Mouse (Mus musculus) neural tube, embryonic 11.5 days (tissue): ENCODE results near the gene 1600002K03Rik. TPM values are rescaled to one million over a fixed set of nuclear protein-coding genes. Genes with fewer than 3 reads are reported as not detected.

Experiments
- ATAC-seq: fragments of 200-750 bp; cut with Nextera tagmentation; 2 replicates; pipeline ENCODE4 v1.8.0; 2017; ENCODE audit warnings: moderate number of reproducible peaks, mild to moderate bottlenecking, moderate TSS enrichment, moderate library complexity; ENCODE audit not compliant: insufficient read depth, low FRiP score, low TSS enrichment
- DNase-seq: peaks from one replicate; pipeline ENCODE4 v3.0.0-alpha.2; 2015; ENCODE audit warnings: low spot score
- H3K27ac ChIP-seq: fragments of 300-500 bp; sonication (generic); 2 replicates; pipeline ENCODE4 v1.5.1; 2014; ENCODE audit warnings: low read depth, mild to moderate bottlenecking, low read length
- H3K27me3 ChIP-seq: fragments of 300-500 bp; sonication (generic); 2 replicates; pipeline ENCODE4 v1.6.1; 2014; ENCODE audit warnings: mild to moderate bottlenecking, low read length, mixed read lengths; ENCODE audit not compliant: control insufficient read depth, insufficient read depth
- H3K36me3 ChIP-seq: fragments of 300-500 bp; sonication (generic); 2 replicates; pipeline ENCODE4 v1.6.1; 2014; ENCODE audit warnings: mild to moderate bottlenecking, low read length, moderate library complexity, mixed read lengths; ENCODE audit not compliant: control insufficient read depth, insufficient read depth
- H3K4me1 ChIP-seq: fragments of 300-500 bp; sonication (generic); 2 replicates; pipeline ENCODE4 v1.6.1; 2014; ENCODE audit warnings: low read length, mixed read lengths; ENCODE audit not compliant: control insufficient read depth, insufficient read depth
- H3K4me2 ChIP-seq: fragments of 300-500 bp; sonication (generic); 2 replicates; pipeline ENCODE4 v1.6.1; 2014; ENCODE audit warnings: low read depth, mild to moderate bottlenecking, moderate library complexity
- H3K4me3 ChIP-seq: fragments of 300-500 bp; sonication (generic); 2 replicates; pipeline ENCODE4 v1.5.1; 2014; ENCODE audit warnings: low read depth, low read length
- H3K9ac ChIP-seq: fragments of 300-500 bp; sonication (generic); 2 replicates; pipeline ENCODE4 v1.6.1; 2014; ENCODE audit warnings: mild to moderate bottlenecking, low read length
- H3K9me3 ChIP-seq: fragments of 300-500 bp; sonication (generic); 2 replicates; pipeline ENCODE4 v1.6.1; 2016; ENCODE audit warnings: low read length; ENCODE audit not compliant: control insufficient read depth
- WGBS: fragments of 180-500 bp; shearing (Covaris S2); extraction: QIAGEN DNeasy Blood & Tissue Kit; methylation state at CpG from one replicate; pipeline ENCODE4 v1.1.7; 2014; 5-methylcytosine and 5-hydroxymethylcytosine counted together
- polyA plus RNA-seq: library from polyadenylated mRNA; unstranded; fragments of >200 nt; fragmentation: Nextera tagmentation; extraction: Ambion mirVana; gene quantifications from 2 replicates; pipeline ENCODE4 v1.2.1, GENCODE M21; 2014

1600002K03Rik gene
- polyA plus RNA-seq, 1 experiment from 2014 or later: 10.8 TPM

DNA sequence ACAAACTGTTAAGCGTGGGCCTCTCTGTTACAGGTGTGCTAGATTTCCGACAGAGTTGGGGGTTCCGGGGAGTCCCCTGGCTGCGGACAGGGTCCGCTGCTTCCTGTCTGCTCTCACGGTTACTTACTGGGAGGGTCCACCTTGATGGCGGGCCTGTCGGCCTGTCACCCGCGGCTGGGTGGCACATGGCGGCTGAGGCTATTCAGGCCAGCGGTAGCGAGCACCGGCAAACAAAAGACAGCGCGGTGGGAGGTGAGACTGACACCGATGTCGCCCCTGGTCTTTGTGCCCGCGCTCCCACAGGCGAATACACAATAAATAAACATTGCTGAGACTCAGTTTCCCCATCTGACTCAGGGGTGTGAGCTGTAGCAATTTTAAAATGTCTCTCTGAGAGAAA is 17.3 kb downstream of the 1600002K03Rik start:
- H3K4me1 ChIP-seq: peaks cover 7% of the 10 kb centered on the region; the same call in 1 of the 2 replicates

DNA sequence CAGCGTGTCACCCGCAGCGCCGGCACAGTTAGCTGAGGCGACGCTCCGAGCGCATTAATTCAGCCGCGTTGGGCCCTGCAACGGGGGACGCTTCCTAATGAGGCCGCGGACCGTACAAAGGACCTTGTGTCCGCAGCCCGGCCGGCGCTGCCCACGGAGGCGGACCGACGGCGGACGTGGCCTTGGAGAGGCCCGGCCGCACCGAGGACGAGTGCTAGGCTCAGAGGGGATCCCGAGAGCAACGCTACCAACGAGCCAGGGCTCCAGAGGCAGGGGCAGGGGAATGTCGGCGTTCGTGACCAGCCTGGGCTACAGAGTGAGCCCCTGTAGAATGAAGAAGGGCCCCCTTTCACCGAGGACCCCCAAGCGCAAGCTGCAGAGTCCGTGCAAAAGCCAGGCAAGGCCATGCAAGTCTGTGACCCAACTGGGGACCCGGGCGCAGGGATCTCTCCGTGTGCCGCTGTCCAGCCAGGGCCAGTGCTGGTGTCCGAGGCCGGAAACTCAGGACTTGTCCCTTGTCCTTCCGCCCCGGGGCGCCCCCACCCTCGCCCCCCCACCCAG is 17.8 kb downstream of the 1600002K03Rik start:
- peak overlapping the region; percentile 41 for H3K4me3 ChIP-seq
- H3K4me1 ChIP-seq: peaks cover 7% of the 10 kb centered on the region; the same call in 1 of the 2 replicates
- peak overlapping the region; percentile 60 for H3K4me2 ChIP-seq
- DNase-seq: peak; percentile 79
- no peaks in the 10 kb centered on the region for H3K9me3 ChIP-seq
- ATAC-seq: peak; percentile 58
- H3K27ac ChIP-seq: peak overlapping the region; percentile 69
- peaks cover 2% of the 10 kb centered on the region; the same call in 1 of the 2 replicates for H3K36me3 ChIP-seq
- peaks cover 25% of the 10 kb centered on the region for H3K27me3 ChIP-seq
- peak overlapping the region; percentile 70 for H3K9ac ChIP-seq
- WGBS: under 1% methylated on average over 45 of the region's 48 CpGs

More for the DNA sequence above, 17.3 kb downstream of the 1600002K03Rik start:
- no peaks in the 10 kb centered on the region for H3K9me3 ChIP-seq
- peaks cover 25% of the 10 kb centered on the region for H3K27me3 ChIP-seq
- peak overlapping the region; percentile 70 for H3K9ac ChIP-seq
- DNase-seq (peak; percentile 59), ATAC-seq (no peak)
- WGBS: 3% methylated on average over 21 of the region's 21 CpGs
- peak overlapping the region; percentile 41 for H3K4me3 ChIP-seq
- peak overlapping the region; percentile 69 for H3K27ac ChIP-seq
- H3K4me2 ChIP-seq: peak overlapping the region; percentile 60
- H3K36me3 ChIP-seq: peaks cover 2% of the 10 kb centered on the region; the same call in 1 of the 2 replicates

DNA sequence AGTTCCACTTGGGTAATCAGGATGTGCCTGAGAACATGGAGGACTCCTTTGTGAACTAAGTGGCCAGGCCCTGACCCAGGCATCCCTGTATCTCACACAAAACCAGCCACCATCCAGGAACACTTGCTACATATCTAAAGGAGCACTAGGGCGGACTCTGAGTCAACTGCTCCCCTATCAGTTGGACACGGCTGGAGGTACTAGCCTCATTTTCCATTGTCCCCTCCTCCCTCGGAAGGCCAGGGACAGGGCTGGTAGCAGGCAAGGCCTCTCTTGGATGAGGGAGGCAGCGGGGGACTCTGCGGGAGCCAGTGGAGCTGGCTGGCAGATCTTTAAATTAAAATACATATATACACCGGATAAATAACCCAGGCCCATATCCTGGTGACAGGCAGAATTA is 21.2 kb downstream of the 1600002K03Rik start:
- ATAC-seq (no peak), DNase-seq (no peak)
- 78% methylated on average over 6 of the region's 6 CpGs for WGBS
- no peaks in the 10 kb centered on the region for H3K9me3 ChIP-seq
- peaks cover 16% of the 10 kb centered on the region; the same call in 1 of the 2 replicates for H3K27me3 ChIP-seq
- no peak overlapping the region; the same call in 1 of the 2 replicates for H3K9ac ChIP-seq
- 0 out of 2 replicates have a peak, but pooled peaks cover 1% of the 10 kb centered on the region for H3K36me3 ChIP-seq
- peaks cover 7% of the 10 kb centered on the region; the same call in 1 of the 2 replicates for H3K4me1 ChIP-seq
- no peak overlapping the region for H3K27ac ChIP-seq
- no peak overlapping the region for H3K4me3 ChIP-seq
- H3K4me2 ChIP-seq: no peak overlapping the region

DNA sequence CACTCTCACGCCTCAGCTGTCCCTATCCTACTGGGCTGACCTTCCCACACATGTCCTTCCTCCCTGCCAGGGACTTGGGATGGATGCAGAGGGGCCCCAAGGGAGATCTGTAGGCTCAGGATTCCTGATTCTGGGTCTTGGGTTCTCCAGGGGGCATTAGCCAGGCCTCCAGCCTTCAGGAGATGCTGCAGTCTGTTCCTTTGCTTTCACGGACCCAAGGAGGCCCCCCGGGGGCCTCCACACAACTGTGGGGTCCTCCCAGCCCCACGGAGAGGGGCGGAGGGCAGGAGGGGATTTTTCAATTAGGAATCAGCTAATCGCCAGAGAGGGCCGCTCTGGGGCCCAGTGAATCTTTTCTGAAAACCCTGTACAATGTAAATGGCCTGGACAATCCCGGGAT is 21.7 kb downstream of the 1600002K03Rik start:
- 61% methylated on average over 8 of the region's 8 CpGs for WGBS
- H3K9me3 ChIP-seq: no peaks in the 10 kb centered on the region
- H3K9ac ChIP-seq: peak overlapping the region; percentile 26; the same call in 1 of the 2 replicates
- ATAC-seq: no peak
- no peaks in the 10 kb centered on the region for H3K36me3 ChIP-seq
- no peak overlapping the region for H3K27ac ChIP-seq
- H3K4me2 ChIP-seq: no peak overlapping the region
- no peak for DNase-seq
- H3K4me1 ChIP-seq: peaks cover 7% of the 10 kb centered on the region; the same call in 1 of the 2 replicates
- peaks cover 13% of the 10 kb centered on the region; the same call in 1 of the 2 replicates for H3K27me3 ChIP-seq
- H3K4me3 ChIP-seq: no peak overlapping the region

DNA sequence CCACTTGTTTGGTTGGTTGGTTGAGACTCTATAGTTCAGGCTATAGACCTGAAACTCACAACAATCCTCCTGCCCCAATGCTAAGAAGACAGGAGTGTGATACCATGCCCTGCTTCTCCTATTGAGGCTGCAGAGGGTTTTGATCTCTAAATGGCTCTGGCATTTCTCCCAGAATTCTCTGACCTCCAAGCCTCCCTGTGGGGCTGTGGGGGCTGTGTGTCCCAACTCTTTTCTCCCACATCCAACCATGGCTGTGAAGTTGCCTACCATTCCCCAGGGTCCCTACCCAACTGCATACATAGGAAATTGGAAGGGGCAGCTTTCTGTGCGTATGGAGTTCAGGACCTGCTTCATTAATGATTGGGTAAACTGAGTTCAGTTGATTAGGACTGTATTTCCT is 23.4 kb downstream of the 1600002K03Rik start:
- ATAC-seq: no peak
- no peaks in the 10 kb centered on the region; the same call in 1 of the 2 replicates for H3K4me1 ChIP-seq

DNA sequence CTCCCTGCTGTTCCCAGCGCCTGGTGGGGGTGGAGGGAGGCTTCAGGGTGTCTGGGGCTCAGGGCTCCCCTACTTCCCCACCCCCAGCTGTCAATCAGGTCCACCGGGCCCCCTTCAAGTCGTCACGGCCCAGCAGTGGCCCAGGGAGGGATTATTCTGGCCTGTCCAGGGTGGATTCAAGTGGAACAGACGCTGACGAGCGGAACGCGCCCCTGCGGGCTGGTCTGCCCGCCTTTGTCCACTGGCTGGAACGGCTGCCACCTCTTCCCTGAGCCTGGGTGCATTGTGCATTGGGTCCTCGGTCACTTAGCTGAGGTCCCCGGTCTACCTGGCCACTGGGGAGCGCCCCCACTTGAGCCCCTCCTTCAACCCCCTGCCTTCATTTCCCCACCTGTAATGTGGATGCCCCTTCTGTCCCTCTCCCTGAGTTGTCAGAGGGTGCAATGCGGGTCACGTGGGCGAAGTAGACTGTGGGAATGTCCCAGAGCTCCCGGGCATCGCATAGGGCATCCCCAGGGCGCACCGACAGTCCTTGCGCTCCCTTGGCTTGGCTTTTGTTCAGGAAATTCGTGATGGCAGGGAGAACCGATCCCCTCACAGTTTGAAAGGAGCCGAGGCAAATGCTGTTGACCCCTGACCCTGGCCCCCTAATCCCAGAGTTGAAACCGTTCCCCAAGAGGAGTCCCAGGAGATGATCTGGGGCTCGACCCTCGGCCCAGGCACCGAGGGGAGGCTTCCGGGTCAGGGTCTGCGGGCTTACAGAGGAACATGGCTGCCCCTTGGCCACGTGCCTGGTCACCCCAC is 24.2 kb downstream of the 1600002K03Rik start:
- 0 out of 2 replicates have a peak overlapping the region, but pooled peaks have one; percentile 4 for H3K9ac ChIP-seq

More for the DNA sequence above, 23.4 kb downstream of the 1600002K03Rik start:
- 87% methylated on average over 1 of the region's 1 CpGs for WGBS
- no peak for DNase-seq
- no peak overlapping the region for H3K4me3 ChIP-seq
- no peak overlapping the region for H3K4me2 ChIP-seq
- 0 out of 2 replicates have a peak, but pooled peaks cover 5% of the 10 kb centered on the region for H3K27me3 ChIP-seq
- no peaks in the 10 kb centered on the region for H3K36me3 ChIP-seq
- no peak overlapping the region for H3K9ac ChIP-seq
- H3K9me3 ChIP-seq: no peaks in the 10 kb centered on the region
- H3K27ac ChIP-seq: no peak overlapping the region

DNA sequence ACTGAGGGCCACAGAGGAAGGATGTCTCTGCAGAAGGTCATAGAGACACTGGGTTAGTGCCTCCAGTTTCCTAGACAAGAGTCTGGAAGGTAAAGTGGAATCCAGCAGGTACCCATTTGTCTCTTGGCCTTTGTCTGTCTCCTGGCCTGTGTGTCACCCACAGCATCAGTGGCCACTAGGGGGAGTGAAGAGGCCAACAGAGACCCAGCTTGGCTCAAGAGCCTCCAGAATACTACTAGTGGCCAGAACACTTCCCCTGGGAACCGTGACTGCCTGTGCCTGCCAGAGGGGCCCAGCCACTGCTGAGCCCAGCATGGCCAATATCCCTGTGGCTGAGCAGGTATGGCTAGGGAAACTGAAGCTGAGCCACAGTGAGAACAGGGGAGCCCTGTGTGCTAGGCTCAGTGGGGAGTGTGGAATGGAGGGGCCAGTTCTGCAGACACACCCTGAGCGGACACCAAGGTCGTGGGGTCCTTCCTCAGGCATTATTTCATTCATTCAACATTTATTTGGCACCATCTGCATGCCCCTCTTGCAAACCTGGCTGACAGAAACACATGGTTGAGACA is 26.8 kb downstream of the 1600002K03Rik start:
- H3K9ac ChIP-seq: no peak overlapping the region; the same call in 1 of the 2 replicates
- DNase-seq: peak; percentile 84
- no peaks in the 10 kb centered on the region for H3K9me3 ChIP-seq
- H3K4me1 ChIP-seq: peaks cover 5% of the 10 kb centered on the region; the same call in 1 of the 2 replicates
- ATAC-seq: peak; percentile 78; the same call in 1 of the 2 replicates
- H3K36me3 ChIP-seq: no peaks in the 10 kb centered on the region
- WGBS: 51% methylated on average over 3 of the region's 3 CpGs
- no peak overlapping the region for H3K4me3 ChIP-seq
- H3K27ac ChIP-seq: no peak overlapping the region
- no peaks in the 10 kb centered on the region for H3K27me3 ChIP-seq
- H3K4me2 ChIP-seq: no peak overlapping the region

More for the DNA sequence above, 24.2 kb downstream of the 1600002K03Rik start:
- Histone ChIP-seq H3K36me3 (no peaks in the 10 kb centered on the region), H3K4me3 (no peak overlapping the region), H3K4me2 (no peak overlapping the region), H3K27ac (no peak overlapping the region), H3K9me3 (no peaks in the 10 kb centered on the region), H3K27me3 (0 out of 2 replicates have a peak, but pooled peaks cover 4% of the 10 kb centered on the region), H3K4me1 (no peaks in the 10 kb centered on the region; the same call in 1 of the 2 replicates)
- WGBS: 71% methylated on average over 33 of the region's 33 CpGs
- no peak for ATAC-seq
- no peak for DNase-seq

DNA sequence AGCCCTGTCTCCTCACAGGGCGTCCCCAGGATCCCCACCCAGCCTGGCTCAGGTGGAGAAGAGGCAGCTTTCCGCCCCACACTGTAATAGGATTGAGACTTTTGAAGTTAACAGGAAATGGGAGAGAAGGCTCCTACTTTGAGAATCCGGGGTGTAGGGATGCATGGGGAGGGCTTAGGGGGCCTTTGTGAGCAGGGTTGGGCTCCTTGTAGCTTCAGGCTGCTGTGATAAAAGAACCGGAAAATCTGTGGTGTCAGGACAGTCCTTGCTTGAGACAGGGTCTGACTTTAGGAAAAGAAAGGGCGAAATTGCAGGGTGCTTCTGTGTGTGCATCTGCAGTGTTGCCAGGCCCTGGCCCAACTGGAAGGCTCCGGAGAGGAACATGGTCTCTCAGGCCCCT is 27.7 kb downstream of the 1600002K03Rik start:
- no peak for ATAC-seq
- H3K27me3 ChIP-seq: no peaks in the 10 kb centered on the region
- no peak for DNase-seq
- WGBS: 82% methylated on average over 6 of the region's 6 CpGs
- no peaks in the 10 kb centered on the region for H3K9me3 ChIP-seq
- H3K9ac ChIP-seq: no peak overlapping the region
- no peak overlapping the region for H3K4me2 ChIP-seq
- H3K4me3 ChIP-seq: no peak overlapping the region
- H3K4me1 ChIP-seq: peaks cover 5% of the 10 kb centered on the region; the same call in 1 of the 2 replicates
- no peak overlapping the region for H3K27ac ChIP-seq
- no peaks in the 10 kb centered on the region for H3K36me3 ChIP-seq
